Mouse (Mus musculus) bone marrow, adult 2 months (tissue): ENCODE results near the gene Ehmt1. TPM values are rescaled to one million over a fixed set of nuclear protein-coding genes. Genes with fewer than 3 reads are reported as not detected.

ENCODE experiments used
- H3K27ac ChIP-seq: fragments of 200-500 bp; 2 replicates; pipeline ENCODE4 v1.5.1; 2012; ENCODE audit warnings: low read depth, mild to moderate bottlenecking, control low read depth, inconsistent platforms, low read length; ENCODE audit not compliant: control insufficient read depth, poor library complexity, insufficient read depth
- H3K4me1 ChIP-seq: fragments of 200-500 bp; 2 replicates; pipeline ENCODE4 v1.6.1; 2011; ENCODE audit warnings: low read length; ENCODE audit not compliant: control insufficient read depth, insufficient read depth
- H3K4me3 ChIP-seq: fragments of 200-500 bp; replicated peaks from 2 replicates; pipeline ENCODE3; 2011; ENCODE audit warnings: mild to moderate bottlenecking, low read depth, low read length, control low read depth; ENCODE audit not compliant: control insufficient read depth
- CTCF ChIP-seq: fragments of 200-500 bp; IDR thresholded peaks from 2 replicates; pipeline ENCODE4 v1.5.1; 2011; ENCODE audit warnings: low read length, control low read depth; ENCODE audit not compliant: control insufficient read depth, insufficient read depth
- POLR2A ChIP-seq: fragments of 200-500 bp; IDR thresholded peaks from 2 replicates; pipeline ENCODE4 v1.6.1; 2011; ENCODE audit warnings: low read depth, mild to moderate bottlenecking, control low read depth, low read length, borderline replicate concordance; ENCODE audit not compliant: control insufficient read depth
- WGBS: fragments of 180-500 bp; shearing (Covaris S2); methylation state at CpG from one replicate; pipeline ENCODE4 v1.1.7; 2018; 5-methylcytosine and 5-hydroxymethylcytosine counted together
- polyA plus RNA-seq: library from polyadenylated mRNA; stranded (reverse); fragments of >200 nt; gene quantifications from 2 replicates; pipeline ENCODE4 v1.2.4, GENCODE M21; 2011; ENCODE audit warnings: low replicate concordance; ENCODE audit not compliant: missing spikeins, insufficient read depth, insufficient read length

Ehmt1 gene
- polyA plus RNA-seq, 1 experiment: 31.3 TPM

DNA sequence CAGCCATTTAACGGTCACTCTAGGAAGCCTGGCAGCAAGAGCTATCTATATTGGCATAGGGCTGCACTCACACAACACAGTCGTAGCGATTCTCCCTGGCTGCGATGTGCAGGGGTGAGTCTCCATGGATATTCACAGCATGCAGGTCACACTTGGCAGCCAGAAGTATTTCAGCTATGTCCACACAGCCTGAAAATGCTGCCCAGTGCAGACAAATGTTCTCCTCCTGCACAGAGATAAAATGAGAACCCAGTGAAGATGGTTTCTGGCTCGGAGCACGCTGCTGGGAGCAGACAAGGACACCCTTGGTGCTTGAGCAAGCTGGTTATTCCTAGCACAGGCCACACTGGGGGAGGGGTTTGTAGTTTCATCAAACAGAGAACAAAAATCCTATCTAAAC is 113.3 kb downstream of the Ehmt1 start:
- 92% methylated on average over 6 of the region's 6 CpGs for WGBS
- peaks cover 1% of the 10 kb centered on the region for H3K4me1 ChIP-seq
- no peak overlapping the region for H3K27ac ChIP-seq
- TF ChIP-seq CTCF (no peak), POLR2A (no peak)
- no peak overlapping the region for H3K4me3 ChIP-seq

DNA sequence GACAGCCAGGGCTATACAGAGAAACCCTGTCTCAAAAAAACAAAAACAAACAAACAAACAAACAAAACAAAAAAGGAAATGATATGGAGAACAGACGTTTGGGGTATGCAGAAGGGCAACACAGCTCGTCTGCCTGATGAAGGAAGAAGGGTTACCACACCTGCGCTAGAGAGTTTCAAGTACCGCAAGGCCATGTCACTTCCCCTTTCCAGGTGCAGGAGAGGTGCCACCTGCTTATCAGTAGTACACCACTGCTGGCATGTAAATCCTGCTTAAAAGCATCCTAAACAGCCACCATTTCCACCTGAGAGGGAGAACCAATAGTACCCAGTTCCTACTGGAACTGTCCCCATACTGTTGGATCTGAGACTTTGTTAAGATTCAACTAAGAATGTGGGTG is 113.8 kb downstream of the Ehmt1 start:
- Histone ChIP-seq H3K4me3 (no peak overlapping the region), H3K4me1 (peaks cover 1% of the 10 kb centered on the region), H3K27ac (no peak overlapping the region)
- no peak for TF ChIP-seq CTCF
- no peak for TF ChIP-seq POLR2A
- WGBS: 43% methylated on average over 4 of the region's 4 CpGs

DNA sequence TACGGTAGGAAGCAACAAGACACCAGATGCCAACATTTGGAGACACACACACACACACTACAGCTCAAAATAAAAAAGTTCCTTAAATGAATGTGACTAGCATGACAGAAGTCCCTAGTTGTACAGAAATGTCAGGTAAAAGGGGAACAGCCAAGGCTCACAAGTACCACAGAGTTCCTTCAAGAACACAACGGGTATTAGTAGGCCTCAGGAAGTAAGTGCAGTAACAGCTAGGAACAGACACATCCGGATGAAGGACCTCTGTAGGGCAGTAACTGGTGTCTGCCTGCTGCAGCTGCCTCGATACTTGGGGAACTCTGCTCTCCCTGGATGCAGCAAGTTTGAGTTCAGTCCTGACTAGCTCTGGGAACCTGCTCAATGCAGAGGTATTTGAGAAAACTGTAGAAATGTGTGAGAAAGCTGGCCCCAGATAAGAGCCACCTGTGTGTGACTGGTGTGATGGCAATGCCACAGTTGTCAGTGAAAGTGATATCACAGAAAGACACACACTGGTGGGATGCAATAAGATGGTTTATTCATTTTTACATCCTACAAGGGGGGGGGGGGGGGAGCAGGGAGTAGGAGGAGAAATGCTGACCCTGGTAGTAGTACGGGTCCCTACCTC is 122.5 kb downstream of the Ehmt1 start:
- TF ChIP-seq POLR2A: no peak
- TF ChIP-seq CTCF: no peak
- WGBS: 44% methylated on average over 5 of the region's 5 CpGs

DNA sequence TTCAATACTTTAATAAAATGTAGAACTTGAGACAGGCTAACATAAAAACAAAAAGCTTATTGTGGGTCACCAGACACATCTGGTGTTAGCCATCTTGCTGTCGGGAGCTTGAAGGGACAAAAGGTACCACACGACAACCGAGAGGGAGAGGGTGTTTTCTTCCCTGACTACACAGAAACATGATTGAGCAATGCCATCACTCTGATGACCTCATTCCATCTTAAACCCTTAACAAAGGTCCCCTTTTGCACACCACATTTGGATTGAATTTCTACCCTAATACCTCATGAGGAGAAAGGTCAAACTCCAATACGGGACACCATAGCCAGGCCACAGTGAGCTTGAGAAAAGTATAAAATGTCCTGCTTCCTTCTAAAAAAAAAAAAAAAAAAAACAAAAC is 132.2 kb downstream of the Ehmt1 start:
- WGBS: 76% methylated on average over 4 of the region's 4 CpGs
- no peak overlapping the region for H3K27ac ChIP-seq
- H3K4me1 ChIP-seq: no peaks in the 10 kb centered on the region
- TF ChIP-seq POLR2A (no peak), CTCF (no peak)
- no peak overlapping the region for H3K4me3 ChIP-seq

More for the DNA sequence above, 122.5 kb downstream of the Ehmt1 start:
- Histone ChIP-seq H3K4me1 (no peaks in the 10 kb centered on the region; the same call in 1 of the 2 replicates), H3K27ac (no peak overlapping the region), H3K4me3 (no peak overlapping the region)

DNA sequence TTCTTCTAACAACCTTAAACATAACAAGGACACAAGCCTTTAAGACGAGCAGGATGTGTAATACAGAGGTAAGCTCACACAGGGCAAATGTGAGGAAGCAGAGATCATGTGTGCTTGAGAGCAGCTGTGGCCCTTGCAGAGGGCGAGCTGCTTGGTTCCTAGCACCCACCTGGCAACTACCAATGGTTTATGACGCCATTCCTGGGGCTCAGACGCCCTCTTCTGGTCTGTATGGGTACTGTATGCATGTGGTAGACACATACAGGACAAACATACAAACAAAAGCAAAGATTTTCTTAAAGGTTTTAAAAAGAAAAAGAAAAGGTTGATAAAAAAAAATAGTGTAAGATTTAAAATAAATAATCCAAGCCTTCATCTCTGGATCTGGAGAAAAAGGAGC is 138.2 kb downstream of the Ehmt1 start:
- 57% methylated on average over 4 of the region's 4 CpGs for WGBS
- no peak overlapping the region for H3K27ac ChIP-seq
- no peaks in the 10 kb centered on the region for H3K4me1 ChIP-seq
- no peak overlapping the region for H3K4me3 ChIP-seq
- TF ChIP-seq POLR2A (no peak), CTCF (no peak)

DNA sequence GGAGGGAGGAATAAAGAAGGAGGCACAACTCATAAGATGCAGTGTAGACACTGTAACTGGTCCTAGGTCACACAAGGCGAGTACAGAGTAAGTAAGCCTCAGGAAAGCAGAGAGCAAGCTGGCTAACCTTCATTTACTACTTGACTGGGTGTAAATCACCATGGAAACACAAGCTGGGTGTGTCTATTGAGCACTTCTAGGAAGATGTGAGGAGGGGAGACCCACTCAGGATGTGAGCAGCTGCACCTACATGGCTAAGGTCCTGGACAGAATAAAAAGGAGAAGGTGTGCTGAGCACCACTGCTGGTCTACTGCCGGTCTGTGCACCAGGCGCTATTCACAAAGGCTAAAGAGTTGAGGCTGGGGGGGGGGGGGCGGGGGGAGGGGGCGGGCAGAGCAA is 142.6 kb downstream of the Ehmt1 start:
- no peak overlapping the region for H3K27ac ChIP-seq
- 56% methylated on average over 3 of the region's 5 CpGs for WGBS
- H3K4me1 ChIP-seq: no peaks in the 10 kb centered on the region
- H3K4me3 ChIP-seq: no peak overlapping the region
- no peak for TF ChIP-seq POLR2A
- no peak for TF ChIP-seq CTCF

DNA sequence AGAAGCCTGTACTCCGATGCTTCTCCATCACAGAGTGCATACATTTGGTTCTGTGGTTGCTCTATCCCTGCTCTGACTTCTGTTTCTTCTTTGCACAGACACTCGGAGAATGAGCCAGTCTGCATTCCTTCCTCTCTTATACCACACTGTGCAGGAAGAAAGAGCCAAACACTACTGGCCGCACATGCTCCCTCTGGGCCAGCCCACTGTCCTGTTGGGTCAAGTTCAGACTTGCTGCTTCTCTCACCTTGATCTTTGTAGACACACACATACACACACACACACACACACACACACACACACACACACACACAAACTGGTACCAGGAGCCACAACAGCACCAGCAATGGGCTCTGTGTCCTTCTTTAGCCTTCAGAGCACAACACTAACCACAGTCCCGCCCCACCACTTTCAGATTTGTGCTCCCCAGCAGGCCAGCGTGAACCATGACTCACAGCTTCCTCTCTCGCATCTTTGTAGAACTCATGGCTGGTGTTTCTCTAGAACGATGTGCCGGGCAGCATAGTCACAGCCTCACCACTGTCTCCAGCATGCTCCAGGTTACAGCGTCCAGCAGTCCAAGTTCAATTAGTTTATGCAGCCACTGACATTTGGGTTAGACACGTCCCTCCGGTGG is 143.3 kb downstream of the Ehmt1 start:
- Histone ChIP-seq H3K4me3 (no peak overlapping the region), H3K4me1 (no peaks in the 10 kb centered on the region), H3K27ac (no peak overlapping the region)
- TF ChIP-seq POLR2A (no peak), CTCF (no peak)
- 51% methylated on average over 11 of the region's 11 CpGs for WGBS

DNA sequence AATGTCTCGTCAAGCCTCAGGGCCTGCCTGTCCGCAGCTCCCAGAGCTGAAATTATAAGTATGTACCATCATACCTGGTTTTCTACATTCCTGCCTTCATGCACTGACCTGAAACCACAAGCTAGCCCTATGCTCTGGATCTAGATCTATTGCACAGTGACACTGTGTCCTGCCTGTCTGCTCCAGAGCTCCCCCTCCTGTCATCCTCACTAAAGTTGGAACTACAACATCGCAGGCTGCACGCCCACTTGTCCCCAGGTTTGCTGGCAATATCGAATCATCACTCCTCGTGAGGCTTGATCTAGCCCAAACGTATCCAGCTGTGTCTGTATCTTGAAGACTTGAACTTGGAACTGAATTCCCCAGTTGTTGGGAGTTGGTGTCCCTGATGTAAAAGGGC is 144.6 kb downstream of the Ehmt1 start:
- TF ChIP-seq POLR2A (no peak), CTCF (peak; percentile 36; the same call in 1 of the 2 replicates)
- Histone ChIP-seq H3K27ac (no peak overlapping the region), H3K4me3 (no peak overlapping the region), H3K4me1 (no peaks in the 10 kb centered on the region)
- 71% methylated on average over 7 of the region's 7 CpGs for WGBS
